Mouse (Mus musculus): ENCODE results near the gene Pla2g10. TPM values are rescaled to one million over a fixed set of nuclear protein-coding genes. Genes with fewer than 3 reads are reported as not detected.
A peak's percentile ranks its signal among the peaks of the same experiment; 100 is the strongest.
"Not testable (repeated sequence)": the region's sequence is repeated elsewhere in the genome, so short reads cannot be mapped to it uniquely, and the experiment has no call there.

Gene Pla2g10
- polyA plus RNA-seq, 1 experiment from 2014 or later = not detected

GRCm38 (mm10) chr16:13739044-13739443 is 8.3 kb upstream of the Pla2g10 start:
- H3K4me1 ChIP-seq (replicated peaks; ENCODE audit: control insufficient read depth, insufficient read depth, low read length); H3K9ac ChIP-seq (replicated peaks; ENCODE audit: low read depth, low read length); H3K36me3 ChIP-seq (ENCODE audit: control insufficient read depth, insufficient read depth); H3K4me3 ChIP-seq (replicated peaks; ENCODE audit: low read length); H3K27ac ChIP-seq (ENCODE audit: low read length); ATAC-seq; H3K9me3 ChIP-seq (ENCODE audit: control insufficient read depth, low read length); H3K4me2 ChIP-seq (ENCODE audit: low read length); H3K27me3 ChIP-seq (replicated peaks; ENCODE audit: control insufficient read depth, insufficient read depth, low read length): not testable (repeated sequence)
- 57% methylated on average over 4 of the region's 4 CpGs for WGBS

GRCm38 (mm10) chr16:13735977-13736376 is 5.2 kb upstream of the Pla2g10 start:
- Histone ChIP-seq H3K9me3 (ENCODE audit: control insufficient read depth, low read length) (no peaks in the 10 kb centered on the region), H3K4me2 (ENCODE audit: low read length) (no peak overlapping the region), H3K27ac (ENCODE audit: low read length) (no peak overlapping the region), H3K36me3 (ENCODE audit: control insufficient read depth, insufficient read depth) (no peaks in the 10 kb centered on the region), H3K27me3 (replicated peaks; ENCODE audit: control insufficient read depth, insufficient read depth, low read length) (no peaks in the 10 kb centered on the region), H3K9ac (replicated peaks; ENCODE audit: low read depth, low read length) (no peak overlapping the region), H3K4me1 (replicated peaks; ENCODE audit: control insufficient read depth, insufficient read depth, low read length) (no peaks in the 10 kb centered on the region; the same call in 1 of the 2 replicates), H3K4me3 (replicated peaks; ENCODE audit: low read length) (no peak overlapping the region)
- 92% methylated on average over 8 of the region's 8 CpGs for WGBS
- no peak for ATAC-seq

DNA sequence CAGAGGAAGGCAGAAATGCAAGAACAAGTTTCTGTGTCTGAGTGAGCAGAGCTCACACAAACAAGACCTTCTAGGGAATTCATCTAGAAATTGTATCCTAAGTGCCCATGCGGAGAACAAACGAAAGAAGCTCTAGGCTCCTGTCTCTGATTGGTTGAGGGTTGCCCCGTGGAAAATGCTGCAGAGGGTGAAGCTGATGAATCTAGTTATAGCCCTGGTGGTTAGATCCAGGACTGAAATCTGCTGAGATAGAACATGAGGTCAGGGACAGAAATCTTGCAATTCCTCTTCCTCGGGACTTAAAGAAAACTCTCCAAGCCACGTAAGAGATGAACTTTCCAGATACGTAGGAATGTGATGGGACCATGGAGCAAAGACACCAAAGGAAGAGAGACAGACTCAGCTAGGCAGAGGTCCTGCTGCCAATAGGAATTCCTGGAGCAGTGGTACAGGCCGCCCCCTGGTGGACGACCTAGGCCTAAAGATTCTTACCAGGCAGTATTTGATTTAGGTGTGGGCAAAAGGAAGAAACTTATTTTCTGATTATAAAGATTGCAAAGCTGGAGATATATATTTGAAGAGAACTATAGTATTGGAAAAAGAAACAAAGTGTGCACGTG is 2.8 kb upstream of the Pla2g10 start:
- Histone ChIP-seq H3K9ac (replicated peaks; ENCODE audit: low read depth, low read length) (no peak overlapping the region), H3K4me2 (ENCODE audit: low read length) (no peak overlapping the region), H3K4me1 (replicated peaks; ENCODE audit: control insufficient read depth, insufficient read depth, low read length) (peaks cover 4% of the 10 kb centered on the region; the same call in 1 of the 2 replicates), H3K36me3 (ENCODE audit: control insufficient read depth, insufficient read depth) (no peaks in the 10 kb centered on the region), H3K27ac (ENCODE audit: low read length) (no peak overlapping the region), H3K4me3 (replicated peaks; ENCODE audit: low read length) (no peak overlapping the region), H3K27me3 (replicated peaks; ENCODE audit: control insufficient read depth, insufficient read depth, low read length) (no peaks in the 10 kb centered on the region), H3K9me3 (ENCODE audit: control insufficient read depth, low read length) (no peaks in the 10 kb centered on the region)
- ATAC-seq = 0 out of 2 replicates have a peak, but pooled peaks have one; percentile 33
- 31% methylated on average over 9 of the region's 9 CpGs for WGBS

- Histone ChIP-seq H3K4me3 (replicated peaks; ENCODE audit: low read length) (no peak overlapping the region), H3K27me3 (replicated peaks; ENCODE audit: control insufficient read depth, insufficient read depth, low read length) (no peaks in the 10 kb centered on the region), H3K36me3 (ENCODE audit: control insufficient read depth, insufficient read depth) (no peaks in the 10 kb centered on the region), H3K4me1 (replicated peaks; ENCODE audit: control insufficient read depth, insufficient read depth, low read length) (peaks cover 4% of the 10 kb centered on the region; the same call in 1 of the 2 replicates), H3K27ac (ENCODE audit: low read length) (no peak overlapping the region), H3K9me3 (ENCODE audit: control insufficient read depth, low read length) (no peaks in the 10 kb centered on the region), H3K4me2 (ENCODE audit: low read length) (no peak overlapping the region), H3K9ac (replicated peaks; ENCODE audit: low read depth, low read length) (no peak overlapping the region)
- no peak for ATAC-seq
- WGBS = 88% methylated on average over 3 of the region's 3 CpGs
Observed at GRCm38 (mm10) chr16:13732786-13733185, 2.0 kb upstream of the Pla2g10 start.

GRCm38 (mm10) chr16:13729428-13729827 is 1.4 kb downstream of the Pla2g10 start:
- ATAC-seq = no peak
- Histone ChIP-seq H3K4me1 (replicated peaks; ENCODE audit: control insufficient read depth, insufficient read depth, low read length) (peaks cover 4% of the 10 kb centered on the region; the same call in 1 of the 2 replicates), H3K4me3 (replicated peaks; ENCODE audit: low read length) (no peak overlapping the region), H3K9ac (replicated peaks; ENCODE audit: low read depth, low read length) (no peak overlapping the region), H3K27me3 (replicated peaks; ENCODE audit: control insufficient read depth, insufficient read depth, low read length) (no peaks in the 10 kb centered on the region), H3K27ac (ENCODE audit: low read length) (no peak overlapping the region), H3K9me3 (ENCODE audit: control insufficient read depth, low read length) (no peaks in the 10 kb centered on the region), H3K36me3 (ENCODE audit: control insufficient read depth, insufficient read depth) (no peaks in the 10 kb centered on the region), H3K4me2 (ENCODE audit: low read length) (no peak overlapping the region)
- 89% methylated on average over 4 of the region's 4 CpGs for WGBS

GRCm38 (mm10) chr16:13727811-13728335 is 2.9 kb downstream of the Pla2g10 start:
- no peak for ATAC-seq
- Histone ChIP-seq H3K9ac (replicated peaks; ENCODE audit: low read depth, low read length) (no peak overlapping the region), H3K36me3 (ENCODE audit: control insufficient read depth, insufficient read depth) (no peaks in the 10 kb centered on the region), H3K27me3 (replicated peaks; ENCODE audit: control insufficient read depth, insufficient read depth, low read length) (no peaks in the 10 kb centered on the region), H3K27ac (ENCODE audit: low read length) (no peak overlapping the region), H3K9me3 (ENCODE audit: control insufficient read depth, low read length) (no peaks in the 10 kb centered on the region), H3K4me2 (ENCODE audit: low read length) (no peak overlapping the region), H3K4me1 (replicated peaks; ENCODE audit: control insufficient read depth, insufficient read depth, low read length) (peaks cover 4% of the 10 kb centered on the region; the same call in 1 of the 2 replicates), H3K4me3 (replicated peaks; ENCODE audit: low read length) (no peak overlapping the region)
- WGBS = 84% methylated on average over 5 of the region's 5 CpGs

DNA sequence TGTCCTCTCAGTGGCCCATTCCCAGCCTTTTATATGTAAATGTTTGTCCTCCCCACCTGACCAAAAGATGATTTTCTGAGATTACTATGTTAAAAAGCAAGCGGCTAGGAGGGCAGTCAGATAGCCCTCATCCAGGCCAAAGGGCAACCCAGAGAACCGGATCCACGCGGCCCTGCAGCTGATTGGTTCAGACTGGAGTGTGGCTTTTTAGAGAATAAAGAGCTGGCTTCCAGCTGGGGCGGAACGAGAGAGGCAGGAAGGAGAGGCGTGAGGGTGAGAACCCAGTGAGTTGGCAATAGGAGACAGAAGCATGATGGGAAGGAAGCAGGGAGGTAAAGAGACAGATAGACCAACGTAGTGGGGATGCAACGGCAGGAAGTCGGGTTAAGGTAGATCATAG is 7.8 kb downstream of the Pla2g10 start:
- no peaks in the 10 kb centered on the region for H3K9me3 ChIP-seq (ENCODE audit: control insufficient read depth, low read length)
- no peak for ATAC-seq
- no peaks in the 10 kb centered on the region for H3K36me3 ChIP-seq (ENCODE audit: control insufficient read depth, insufficient read depth)
- H3K27me3 ChIP-seq (replicated peaks; ENCODE audit: control insufficient read depth, insufficient read depth, low read length) = no peaks in the 10 kb centered on the region
- H3K27ac ChIP-seq (ENCODE audit: low read length) = no peak overlapping the region
- no peak overlapping the region for H3K4me2 ChIP-seq (ENCODE audit: low read length)
- H3K4me1 ChIP-seq (replicated peaks; ENCODE audit: control insufficient read depth, insufficient read depth, low read length) = no peaks in the 10 kb centered on the region
- WGBS = 30% methylated on average over 10 of the region's 10 CpGs
- no peak overlapping the region for H3K9ac ChIP-seq (replicated peaks; ENCODE audit: low read depth, low read length)
- no peak overlapping the region for H3K4me3 ChIP-seq (replicated peaks; ENCODE audit: low read length)

DNA sequence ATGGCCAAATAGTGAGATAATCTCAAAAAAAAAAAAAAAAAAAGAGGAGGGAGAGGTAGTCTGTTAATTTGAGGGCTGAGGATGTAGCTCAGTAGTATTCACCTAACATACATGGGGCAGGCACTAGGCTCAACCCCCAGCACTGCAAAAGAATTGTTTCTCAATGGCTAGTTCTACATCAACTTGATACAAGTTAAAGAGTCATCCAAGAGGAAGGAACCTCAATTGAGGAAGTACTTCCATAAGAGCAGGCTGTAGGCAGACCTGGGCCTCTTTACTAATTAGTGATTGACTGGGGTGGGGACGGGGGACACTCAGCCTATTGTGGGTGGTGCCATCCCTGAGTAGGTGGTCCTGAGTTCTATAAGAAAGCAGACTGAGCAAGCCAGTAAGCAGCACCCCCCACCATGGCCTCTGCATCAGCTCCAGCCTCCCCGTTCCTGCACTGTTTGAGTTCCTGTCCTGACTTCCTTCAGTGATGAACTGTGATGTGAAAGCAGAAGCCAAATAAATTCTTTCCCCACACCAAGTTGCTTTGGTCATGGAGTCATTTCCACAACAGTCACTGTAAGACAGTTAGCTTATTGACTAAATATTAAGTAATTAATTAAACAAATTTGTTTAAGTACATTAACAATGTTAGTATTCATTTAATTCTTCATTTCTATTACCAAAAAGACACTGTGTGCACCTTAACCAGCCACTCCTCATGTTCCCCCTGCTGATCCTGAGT is 13.8 kb downstream of the Pla2g10 start:
- Histone ChIP-seq H3K4me2 (ENCODE audit: low read length) (no peak overlapping the region), H3K4me1 (replicated peaks; ENCODE audit: control insufficient read depth, insufficient read depth, low read length) (no peaks in the 10 kb centered on the region), H3K4me3 (replicated peaks; ENCODE audit: low read length) (no peak overlapping the region), H3K9me3 (ENCODE audit: control insufficient read depth, low read length) (no peaks in the 10 kb centered on the region), H3K27me3 (replicated peaks; ENCODE audit: control insufficient read depth, insufficient read depth, low read length) (no peaks in the 10 kb centered on the region), H3K9ac (replicated peaks; ENCODE audit: low read depth, low read length) (no peak overlapping the region), H3K36me3 (ENCODE audit: control insufficient read depth, insufficient read depth) (no peaks in the 10 kb centered on the region), H3K27ac (ENCODE audit: low read length) (no peak overlapping the region)
- 67% methylated on average over 2 of the region's 2 CpGs for WGBS
- no peak for ATAC-seq

DNA sequence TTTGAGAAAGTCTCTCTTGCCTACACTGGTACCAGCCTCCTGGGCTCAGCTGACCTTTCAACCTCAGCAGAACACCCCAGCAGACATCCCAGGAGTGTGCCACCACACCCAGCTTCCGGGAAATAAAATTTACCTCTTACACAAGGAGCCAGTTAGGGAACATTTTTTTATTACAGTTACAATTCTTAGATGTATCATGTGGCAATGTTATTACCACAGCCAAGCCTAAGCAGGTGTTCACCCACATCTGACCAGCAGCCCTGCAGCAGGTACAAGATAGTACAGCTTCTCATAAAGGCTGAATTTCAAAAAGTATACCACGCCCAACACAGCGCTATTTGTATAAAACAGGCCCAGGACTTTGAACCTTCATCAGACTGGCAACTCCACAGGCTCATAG is 15.9 kb downstream of the Pla2g10 start:
- 91% methylated on average over 3 of the region's 3 CpGs for whole genome bisulfite sequencing

More for the DNA sequence above, 15.9 kb downstream of the Pla2g10 start:
- Histone ChIP-seq H3K4me1 (replicated peaks; ENCODE audit: control insufficient read depth, insufficient read depth, low read length) (no peaks in the 10 kb centered on the region), H3K9me3 (ENCODE audit: control insufficient read depth, low read length) (no peaks in the 10 kb centered on the region), H3K27ac (ENCODE audit: low read length) (no peak overlapping the region), H3K27me3 (replicated peaks; ENCODE audit: control insufficient read depth, insufficient read depth, low read length) (no peaks in the 10 kb centered on the region), H3K36me3 (ENCODE audit: control insufficient read depth, insufficient read depth) (no peaks in the 10 kb centered on the region), H3K4me3 (replicated peaks; ENCODE audit: low read length) (no peak overlapping the region), H3K4me2 (ENCODE audit: low read length) (no peak overlapping the region), H3K9ac (replicated peaks; ENCODE audit: low read depth, low read length) (no peak overlapping the region)
- ATAC-seq = no peak
